Mouse (Mus musculus) limb, embryonic 13.5 days (tissue): ENCODE data around the gene Man2a2. TPM values are rescaled to one million over a fixed set of nuclear protein-coding genes. Genes with fewer than 3 reads are reported as not detected.

Experiments used
- ATAC-seq: fragments of 200-750 bp; cut with Nextera tagmentation; 2 replicates; pipeline ENCODE4 v1.8.0; 2017; ENCODE audit warnings: low read depth, moderate number of reproducible peaks, moderate TSS enrichment; ENCODE audit not compliant: low FRiP score
- H3K27ac ChIP-seq: fragments of 300-500 bp; sonication (generic); 2 replicates; pipeline ENCODE4 v1.5.1; 2015; ENCODE audit warnings: inconsistent platforms, mild to moderate bottlenecking, moderate library complexity
- H3K27me3 ChIP-seq: fragments of 300-500 bp; sonication (generic); 2 replicates; pipeline ENCODE4 v1.6.1; 2015; ENCODE audit warnings: mild to moderate bottlenecking, inconsistent platforms
- H3K36me3 ChIP-seq: fragments of 300-500 bp; sonication (generic); 2 replicates; pipeline ENCODE4 v1.6.1; 2015; ENCODE audit warnings: inconsistent platforms, mild to moderate bottlenecking, moderate library complexity
- H3K4me1 ChIP-seq: fragments of 300-500 bp; sonication (generic); 2 replicates; pipeline ENCODE4 v1.6.1; 2015; ENCODE audit warnings: inconsistent platforms
- H3K4me2 ChIP-seq: fragments of 300-500 bp; sonication (generic); replicated peaks from 2 replicates; pipeline ENCODE4 v1.6.1; 2015; ENCODE audit warnings: inconsistent platforms, mild to moderate bottlenecking, moderate library complexity
- H3K4me3 ChIP-seq: fragments of 300-500 bp; sonication (generic); 2 replicates; pipeline ENCODE4 v1.5.1; 2015; ENCODE audit warnings: moderate library complexity, mild to moderate bottlenecking, inconsistent platforms
- H3K9ac ChIP-seq: fragments of 300-500 bp; sonication (generic); 2 replicates; pipeline ENCODE4 v1.6.1; 2015; ENCODE audit warnings: mild to moderate bottlenecking, inconsistent platforms
- H3K9me3 ChIP-seq: fragments of 300-500 bp; sonication (generic); 2 replicates; pipeline ENCODE4 v1.6.1; 2016; ENCODE audit warnings: inconsistent platforms
- WGBS: fragments of 180-500 bp; shearing (Covaris S2); methylation state at CpG from one replicate; pipeline ENCODE4 v1.1.7; 2015; 5-methylcytosine and 5-hydroxymethylcytosine counted together
- polyA plus RNA-seq: library from polyadenylated mRNA; unstranded; fragments of >200 nt; fragmentation: Nextera tagmentation; extraction: Ambion mirVana; gene quantifications from 2 replicates; pipeline ENCODE4 v1.2.1, GENCODE M21; 2015

The Man2a2 gene
- polyA plus RNA-seq, 1 experiment from 2014 or later, result 24.4 TPM

GRCm38 (mm10) chr7:80406186-80406585, 35.0 kb upstream of the Man2a2 start:
- WGBS, result 83% methylated on average over 3 of the region's 3 CpGs
- peaks cover 18% of the 10 kb centered on the region for H3K4me1 ChIP-seq
- no peaks in the 10 kb centered on the region for H3K9me3 ChIP-seq
- no peak for ATAC-seq
- no peak overlapping the region for H3K4me3 ChIP-seq
- no peak overlapping the region for H3K27ac ChIP-seq
- no peaks in the 10 kb centered on the region for H3K36me3 ChIP-seq
- H3K9ac ChIP-seq, result no peak overlapping the region
- 0 out of 2 replicates have a peak, but pooled peaks cover 15% of the 10 kb centered on the region for H3K27me3 ChIP-seq
- H3K4me2 ChIP-seq, result no peak overlapping the region

- H3K4me1 ChIP-seq, result peaks cover 27% of the 10 kb centered on the region
- H3K9ac ChIP-seq, result no peak within 1 kb of the TSS
- H3K36me3 ChIP-seq, result no peaks in the 10 kb centered on the region
- 0 out of 2 replicates have a peak, but pooled peaks cover 15% of the 10 kb centered on the region for H3K27me3 ChIP-seq
- H3K27ac ChIP-seq, result no peak within 1 kb of the TSS
- 51% methylated on average over 9 of the region's 9 CpGs for WGBS
- H3K4me3 ChIP-seq, result no peak within 1 kb of the TSS
- no peak for ATAC-seq
- no peaks in the 10 kb centered on the region for H3K9me3 ChIP-seq
- no peak within 1 kb of the TSS for H3K4me2 ChIP-seq
These were observed 34.1 kb upstream of the Man2a2 start, which contains the start of gene Furin for GRCm38 (mm10) chr7:80405188-80405695. Furin (minus strand) TSS chr7:80405436.

GRCm38 (mm10) chr7:80404101-80404894, 33.1 kb upstream of the Man2a2 start:
- ATAC-seq, result no peak
- Histone ChIP-seq H3K27me3 (0 out of 2 replicates have a peak, but pooled peaks cover 15% of the 10 kb centered on the region), H3K4me2 (no peak overlapping the region), H3K9me3 (no peaks in the 10 kb centered on the region), H3K4me3 (no peak overlapping the region), H3K9ac (no peak overlapping the region), H3K36me3 (no peaks in the 10 kb centered on the region), H3K27ac (no peak overlapping the region), H3K4me1 (peaks cover 37% of the 10 kb centered on the region)
- 64% methylated on average over 7 of the region's 7 CpGs for WGBS

- 0 out of 2 replicates have a peak overlapping the region, but pooled peaks have one; percentile 97 for H3K9ac ChIP-seq
- 55% methylated on average over 9 of the region's 9 CpGs for WGBS
- H3K36me3 ChIP-seq, result no peaks in the 10 kb centered on the region
- H3K9me3 ChIP-seq, result no peaks in the 10 kb centered on the region
- H3K4me2 ChIP-seq, result peak overlapping the region; percentile 94
- peaks cover 44% of the 10 kb centered on the region for H3K4me1 ChIP-seq
- no peak for ATAC-seq
- H3K4me3 ChIP-seq, result peak overlapping the region; percentile 95
- H3K27ac ChIP-seq, result no peak overlapping the region; the same call in 1 of the 2 replicates
- 0 out of 2 replicates have a peak, but pooled peaks cover 15% of the 10 kb centered on the region for H3K27me3 ChIP-seq
These were observed 32.4 kb upstream of the Man2a2 start for GRCm38 (mm10) chr7:80403551-80403950.

- Histone ChIP-seq H3K9ac (peak overlapping the region; percentile 97), H3K9me3 (no peaks in the 10 kb centered on the region), H3K4me2 (peak overlapping the region; percentile 94), H3K4me3 (peak overlapping the region; percentile 95), H3K27ac (peak overlapping the region; percentile 88), H3K4me1 (peaks cover 42% of the 10 kb centered on the region), H3K27me3 (0 out of 2 replicates have a peak, but pooled peaks cover 15% of the 10 kb centered on the region), H3K36me3 (peaks cover 6% of the 10 kb centered on the region)
- 1% methylated on average over 37 of the region's 92 CpGs for WGBS
- peak; percentile 70 for ATAC-seq
These were observed 31.6 kb upstream of the Man2a2 start for GRCm38 (mm10) chr7:80402651-80403321.

- Histone ChIP-seq H3K9me3 (no peaks in the 10 kb centered on the region), H3K4me1 (peaks cover 36% of the 10 kb centered on the region), H3K27ac (peak overlapping the region; percentile 88), H3K4me3 (peak overlapping the region; percentile 95), H3K4me2 (peak overlapping the region; percentile 94), H3K27me3 (0 out of 2 replicates have a peak, but pooled peaks cover 15% of the 10 kb centered on the region), H3K36me3 (peaks cover 13% of the 10 kb centered on the region), H3K9ac (peak overlapping the region; percentile 97)
- 1% methylated on average over 68 of the region's 102 CpGs for WGBS
- ATAC-seq, result peak; percentile 42; the same call in 1 of the 2 replicates
These were observed 30.9 kb upstream of the Man2a2 start for GRCm38 (mm10) chr7:80401860-80402641.

GRCm38 (mm10) chr7:80401041-80401859, 30.1 kb upstream of the Man2a2 start:
- H3K4me1 ChIP-seq, result peaks cover 36% of the 10 kb centered on the region
- WGBS, result 16% methylated on average over 5 of the region's 5 CpGs
- H3K9ac ChIP-seq, result peak overlapping the region; percentile 97
- H3K4me3 ChIP-seq, result peak overlapping the region; percentile 95
- peak overlapping the region; percentile 88; the same call in 1 of the 2 replicates for H3K27ac ChIP-seq
- ATAC-seq, result no peak
- peaks cover 21% of the 10 kb centered on the region for H3K36me3 ChIP-seq
- H3K27me3 ChIP-seq, result 0 out of 2 replicates have a peak, but pooled peaks cover 15% of the 10 kb centered on the region
- peak overlapping the region; percentile 94 for H3K4me2 ChIP-seq
- no peaks in the 10 kb centered on the region for H3K9me3 ChIP-seq

- Histone ChIP-seq H3K4me3 (peak overlapping the region; percentile 95; the same call in 1 of the 2 replicates), H3K9ac (peak overlapping the region; percentile 51; the same call in 1 of the 2 replicates), H3K4me1 (peaks cover 36% of the 10 kb centered on the region), H3K36me3 (peaks cover 27% of the 10 kb centered on the region), H3K27me3 (0 out of 2 replicates have a peak, but pooled peaks cover 9% of the 10 kb centered on the region), H3K27ac (peak overlapping the region; percentile 67; the same call in 1 of the 2 replicates), H3K4me2 (peak overlapping the region; percentile 94), H3K9me3 (no peaks in the 10 kb centered on the region)
- no peak for ATAC-seq
- 64% methylated on average over 6 of the region's 6 CpGs for WGBS
These were observed 29.4 kb upstream of the Man2a2 start for GRCm38 (mm10) chr7:80400571-80400970.

GRCm38 (mm10) chr7:80400099-80400498, 28.9 kb upstream of the Man2a2 start:
- Histone ChIP-seq H3K4me1 (peaks cover 36% of the 10 kb centered on the region), H3K27me3 (0 out of 2 replicates have a peak, but pooled peaks cover 5% of the 10 kb centered on the region), H3K36me3 (peaks cover 32% of the 10 kb centered on the region), H3K4me3 (no peak overlapping the region), H3K27ac (peak overlapping the region; percentile 52; the same call in 1 of the 2 replicates), H3K4me2 (peak overlapping the region; percentile 94), H3K9me3 (no peaks in the 10 kb centered on the region), H3K9ac (peak overlapping the region; percentile 51)
- WGBS, result 39% methylated on average over 5 of the region's 5 CpGs
- ATAC-seq, result no peak

GRCm38 (mm10) chr7:80398654-80399444, 27.7 kb upstream of the Man2a2 start:
- no peaks in the 10 kb centered on the region for H3K27me3 ChIP-seq
- WGBS, result 74% methylated on average over 9 of the region's 9 CpGs
- H3K4me3 ChIP-seq, result no peak overlapping the region
- peaks cover 36% of the 10 kb centered on the region for H3K4me1 ChIP-seq
- H3K4me2 ChIP-seq, result no peak overlapping the region
- no peaks in the 10 kb centered on the region for H3K9me3 ChIP-seq
- H3K36me3 ChIP-seq, result peaks cover 41% of the 10 kb centered on the region
- H3K27ac ChIP-seq, result no peak overlapping the region
- no peak for ATAC-seq
- peak overlapping the region; percentile 19; the same call in 1 of the 2 replicates for H3K9ac ChIP-seq
